Mouse (Mus musculus): Measurements from ENCODE around the gene Dnhd1. TPM values are rescaled to one million over a fixed set of nuclear protein-coding genes. Genes with fewer than 3 reads are reported as not detected.
"Not testable (repeated sequence)": the region's sequence is repeated elsewhere in the genome, so short reads cannot be mapped to it uniquely, and the experiment has no call there.

Dnhd1 gene
- polyA plus RNA-seq, 1 experiment from 2014 or later: 1.5 TPM

GRCm38 (mm10) chr7:105728701-105729428, 78.2 kb downstream of the Dnhd1 start:
- Histone ChIP-seq H3K9me3 (no peaks in the 10 kb centered on the region), H3K27me3 (no peaks in the 10 kb centered on the region), H3K4me2 (no peak overlapping the region), H3K4me1 (replicated peaks) (no peaks in the 10 kb centered on the region), H3K36me3 (peaks cover 54% of the 10 kb centered on the region), H3K27ac (no peak overlapping the region), H3K4me3 (replicated peaks) (no peak overlapping the region), H3K9ac (replicated peaks) (no peak overlapping the region)
- WGBS: 83% methylated on average over 6 of the region's 6 CpGs
- ATAC-seq (ENCODE audit: insufficient number of reproducible peaks, insufficient read depth, low FRiP score, low TSS enrichment, low read depth): no peak

- 94% methylated on average over 11 of the region's 11 CpGs for WGBS
- Histone ChIP-seq H3K4me2 (no peak overlapping the region), H3K4me1 (replicated peaks) (peaks cover 26% of the 10 kb centered on the region), H3K36me3 (peaks cover 60% of the 10 kb centered on the region), H3K9ac (replicated peaks) (no peak overlapping the region), H3K27me3 (no peaks in the 10 kb centered on the region), H3K27ac (no peak overlapping the region), H3K9me3 (no peaks in the 10 kb centered on the region), H3K4me3 (replicated peaks) (no peak overlapping the region)
- ATAC-seq (ENCODE audit: insufficient number of reproducible peaks, insufficient read depth, low FRiP score, low TSS enrichment, low read depth): no peak
These were observed 83.2 kb downstream of the Dnhd1 start for GRCm38 (mm10) chr7:105733836-105734235.

GRCm38 (mm10) chr7:105734826-105735225, 84.2 kb downstream of the Dnhd1 start:
- Histone ChIP-seq H3K9ac (replicated peaks) (peak overlapping the region; percentile 42; the same call in 1 of the 2 replicates), H3K27ac (no peak overlapping the region), H3K4me3 (replicated peaks) (0 out of 2 replicates have a peak overlapping the region, but pooled peaks have one; percentile 82), H3K27me3 (no peaks in the 10 kb centered on the region), H3K36me3 (peaks cover 53% of the 10 kb centered on the region), H3K9me3 (no peaks in the 10 kb centered on the region), H3K4me2 (peak overlapping the region; percentile 80), H3K4me1 (replicated peaks) (peaks cover 33% of the 10 kb centered on the region)
- no peak for ATAC-seq (ENCODE audit: insufficient number of reproducible peaks, insufficient read depth, low FRiP score, low TSS enrichment, low read depth)
- WGBS: 88% methylated on average over 8 of the region's 8 CpGs

GRCm38 (mm10) chr7:105735464-105735863, 84.8 kb downstream of the Dnhd1 start:
- H3K9me3 ChIP-seq; ATAC-seq (ENCODE audit: insufficient number of reproducible peaks, insufficient read depth, low FRiP score, low TSS enrichment, low read depth); H3K27me3 ChIP-seq: not testable (repeated sequence)
- peak overlapping the region; percentile 85 for H3K9ac ChIP-seq (replicated peaks)
- peaks cover 33% of the 10 kb centered on the region for H3K4me1 ChIP-seq (replicated peaks)
- 52% methylated on average over 4 of the region's 4 CpGs for WGBS
- peaks cover 53% of the 10 kb centered on the region for H3K36me3 ChIP-seq
- peak overlapping the region; percentile 80 for H3K4me2 ChIP-seq
- peak overlapping the region; percentile 82 for H3K4me3 ChIP-seq (replicated peaks)
- peak overlapping the region; percentile 80 for H3K27ac ChIP-seq

- ATAC-seq (ENCODE audit: insufficient number of reproducible peaks, insufficient read depth, low FRiP score, low TSS enrichment, low read depth): peak; percentile 96
- Histone ChIP-seq H3K9ac (replicated peaks) (peak within 1 kb of the TSS; percentile 85), H3K27ac (peak within 1 kb of the TSS; percentile 80), H3K4me3 (replicated peaks) (peak within 1 kb of the TSS; percentile 82), H3K36me3 (peaks cover 53% of the 10 kb centered on the region), H3K4me1 (replicated peaks) (peaks cover 33% of the 10 kb centered on the region), H3K4me2 (peak within 1 kb of the TSS; percentile 80), H3K9me3 (no peaks in the 10 kb centered on the region), H3K27me3 (no peaks in the 10 kb centered on the region)
- under 1% methylated on average over 56 of the region's 62 CpGs for WGBS
These were observed 85.8 kb downstream of the Dnhd1 start, which contains the start of gene Ilk for GRCm38 (mm10) chr7:105736264-105736901. TSS of gene Ilk (plus strand) at chr7:105736592.

- under 1% methylated on average over 30 of the region's 30 CpGs for WGBS
- no peaks in the 10 kb centered on the region for H3K9me3 ChIP-seq
- peaks cover 53% of the 10 kb centered on the region for H3K36me3 ChIP-seq
- ATAC-seq (ENCODE audit: insufficient number of reproducible peaks, insufficient read depth, low FRiP score, low TSS enrichment, low read depth): no peak
- peak within 1 kb of the TSS; percentile 82 for H3K4me3 ChIP-seq (replicated peaks)
- H3K27ac ChIP-seq: peak within 1 kb of the TSS; percentile 80
- peak within 1 kb of the TSS; percentile 85 for H3K9ac ChIP-seq (replicated peaks)
- no peaks in the 10 kb centered on the region for H3K27me3 ChIP-seq
- H3K4me2 ChIP-seq: peak within 1 kb of the TSS; percentile 80
- peaks cover 33% of the 10 kb centered on the region for H3K4me1 ChIP-seq (replicated peaks)
These were observed 86.4 kb downstream of the Dnhd1 start, which contains the start of gene Rrp8 for GRCm38 (mm10) chr7:105736911-105737521. TSS of gene Rrp8 (minus strand) at chr7:105737385.

- H3K27ac ChIP-seq: no peak overlapping the region
- peak overlapping the region; percentile 82 for H3K4me3 ChIP-seq (replicated peaks)
- H3K9me3 ChIP-seq: no peaks in the 10 kb centered on the region
- ATAC-seq (ENCODE audit: insufficient number of reproducible peaks, insufficient read depth, low FRiP score, low TSS enrichment, low read depth): no peak
- peak overlapping the region; percentile 80 for H3K4me2 ChIP-seq
- 38% methylated on average over 3 of the region's 3 CpGs for WGBS
- peak overlapping the region; percentile 85 for H3K9ac ChIP-seq (replicated peaks)
- no peaks in the 10 kb centered on the region for H3K27me3 ChIP-seq
- H3K36me3 ChIP-seq: peaks cover 53% of the 10 kb centered on the region
- peaks cover 33% of the 10 kb centered on the region for H3K4me1 ChIP-seq (replicated peaks)
These were observed 87.0 kb downstream of the Dnhd1 start for GRCm38 (mm10) chr7:105737648-105738047.

GRCm38 (mm10) chr7:105738286-105738685, 87.7 kb downstream of the Dnhd1 start:
- no peak for ATAC-seq (ENCODE audit: insufficient number of reproducible peaks, insufficient read depth, low FRiP score, low TSS enrichment, low read depth)
- 82% methylated on average over 2 of the region's 2 CpGs for WGBS
- H3K27me3 ChIP-seq: no peaks in the 10 kb centered on the region
- H3K4me3 ChIP-seq (replicated peaks): no peak overlapping the region
- H3K36me3 ChIP-seq: peaks cover 53% of the 10 kb centered on the region
- peak overlapping the region; percentile 82; the same call in 1 of the 2 replicates for H3K27ac ChIP-seq
- peak overlapping the region; percentile 80 for H3K4me2 ChIP-seq
- peaks cover 38% of the 10 kb centered on the region for H3K4me1 ChIP-seq (replicated peaks)
- H3K9ac ChIP-seq (replicated peaks): no peak overlapping the region; the same call in 1 of the 2 replicates
- H3K9me3 ChIP-seq: no peaks in the 10 kb centered on the region

- 0 out of 2 replicates have a peak overlapping the region, but pooled peaks have one; percentile 13 for H3K4me3 ChIP-seq (replicated peaks)
- no peak overlapping the region for H3K9ac ChIP-seq (replicated peaks)
- peak overlapping the region; percentile 82 for H3K27ac ChIP-seq
- H3K9me3 ChIP-seq: no peaks in the 10 kb centered on the region
- no peaks in the 10 kb centered on the region for H3K27me3 ChIP-seq
- 14% methylated on average over 3 of the region's 3 CpGs for WGBS
- no peak for ATAC-seq (ENCODE audit: insufficient number of reproducible peaks, insufficient read depth, low FRiP score, low TSS enrichment, low read depth)
- H3K4me1 ChIP-seq (replicated peaks): peaks cover 43% of the 10 kb centered on the region
- peak overlapping the region; percentile 80 for H3K4me2 ChIP-seq
- H3K36me3 ChIP-seq: peaks cover 46% of the 10 kb centered on the region
These were observed 88.3 kb downstream of the Dnhd1 start for GRCm38 (mm10) chr7:105738948-105739347.

GRCm38 (mm10) chr7:105740089-105740795, 89.6 kb downstream of the Dnhd1 start:
- Histone ChIP-seq H3K36me3 (peaks cover 36% of the 10 kb centered on the region), H3K27ac (peak overlapping the region; percentile 45; the same call in 1 of the 2 replicates), H3K9ac (replicated peaks) (no peak overlapping the region), H3K4me1 (replicated peaks) (peaks cover 40% of the 10 kb centered on the region), H3K27me3 (no peaks in the 10 kb centered on the region), H3K4me2 (no peak overlapping the region), H3K9me3 (no peaks in the 10 kb centered on the region), H3K4me3 (replicated peaks) (no peak overlapping the region)
- no peak for ATAC-seq (ENCODE audit: insufficient number of reproducible peaks, insufficient read depth, low FRiP score, low TSS enrichment, low read depth)
- 91% methylated on average over 13 of the region's 13 CpGs for WGBS

Data from limb, embryonic 12.5 days (tissue).